ENCODE assay signal across 10 mouse cellular contexts in the genomic region with DNA sequence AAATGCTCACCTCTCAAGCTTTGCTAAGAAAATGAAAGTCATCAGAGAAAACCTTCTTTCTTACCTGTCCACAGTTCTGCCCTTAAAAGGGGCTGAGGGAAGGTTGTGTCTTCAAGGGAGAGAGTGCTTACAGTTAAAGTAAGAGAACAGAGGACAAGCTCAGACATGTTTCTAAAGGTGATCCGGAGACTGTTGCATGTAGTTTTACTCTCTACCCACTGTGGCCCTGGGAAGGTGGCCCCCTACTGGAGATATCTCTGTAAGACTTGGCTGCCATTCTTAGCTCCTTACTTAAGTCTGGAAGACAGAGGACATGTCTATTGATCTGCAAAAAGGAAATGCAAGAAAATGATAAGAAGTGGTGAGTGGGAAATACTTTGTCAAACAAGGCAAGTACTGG. TPM values are rescaled to one million over a fixed set of nuclear protein-coding genes. Genes with fewer than 3 reads are reported as not detected.
DNase-seq lines count a peak whose midpoint lies in the region; ATAC-seq and TF ChIP-seq lines count a peak whose summit lies in the region.
"Had no signal": no experiment of that assay in that cellular context is flagged by ENCODE, and none has a peak within 500 bp of the region (broad histone marks: within the 10 kb centered on the region; RNA-seq: fewer than 3 reads in every experiment).

No protein-coding gene starts in this region.

- no peak for TF ChIP-seq EP300 in stomach, postnatal 0 days (optimal IDR thresholded peaks at IDR 0.05)

- no peaks in the 10 kb centered on the region for H3K36me3 ChIP-seq in stomach, postnatal 0 days (ENCODE audit: control insufficient read depth, insufficient read depth, low read length)
- H3K36me3 ChIP-seq in hindbrain, postnatal 0 days (ENCODE audit: insufficient read depth, low read length), result no peaks in the 10 kb centered on the region
- H3K36me3 ChIP-seq: limb, embryonic 13.5 days had no signal

- no peak overlapping the region for H3K27ac ChIP-seq in layer of hippocampus, adult 2 months
- H3K27ac ChIP-seq in stomach, postnatal 0 days (replicated peaks), result no peak overlapping the region
- no peak overlapping the region for H3K27ac ChIP-seq in hindbrain, postnatal 0 days
- H3K27ac ChIP-seq: limb, embryonic 13.5 days had no signal

- H3K4me1 ChIP-seq in stomach, postnatal 0 days (replicated peaks; ENCODE audit: control insufficient read depth, insufficient read depth), result no peaks in the 10 kb centered on the region
- H3K4me1 ChIP-seq in hindbrain, postnatal 0 days (ENCODE audit: insufficient read depth, low read length), result no peaks in the 10 kb centered on the region
- H3K4me1 ChIP-seq: limb, embryonic 13.5 days had no signal

- WGBS in stomach, postnatal 0 days, result 40% methylated on average over 1 of the region's 1 CpGs
- 57% methylated on average over 1 of the region's 1 CpGs for WGBS in hindbrain, postnatal 0 days

- H3K9ac ChIP-seq in stomach, postnatal 0 days (ENCODE audit: low read length), result no peak overlapping the region
- no peak overlapping the region for H3K9ac ChIP-seq in hindbrain, postnatal 0 days (replicated peaks; ENCODE audit: low read length)
- H3K9ac ChIP-seq: limb, embryonic 13.5 days had no signal

- TF ChIP-seq CTCF in layer of hippocampus, adult 2 months (conservative IDR thresholded peaks at IDR 0.05), result peak; percentile 60
- TF ChIP-seq CTCF in stomach, postnatal 0 days (IDR thresholded peaks at IDR 0.05; ENCODE audit: low read depth), result peak; percentile 59
- TF ChIP-seq CTCF in hindbrain, postnatal 0 days (IDR thresholded peaks at IDR 0.05; ENCODE audit: low read depth), result no peak

- H3K4me3 ChIP-seq in layer of hippocampus, adult 2 months, result no peak overlapping the region
- H3K4me3 ChIP-seq in stomach, postnatal 0 days (ENCODE audit: low read depth, low read length), result no peak overlapping the region
- no peak overlapping the region for H3K4me3 ChIP-seq in hindbrain, postnatal 0 days (ENCODE audit: low read length)
- H3K4me3 ChIP-seq: limb, embryonic 13.5 days had no signal

- H3K9me3 ChIP-seq in stomach, postnatal 0 days (ENCODE audit: control insufficient read depth, low read length), result no peaks in the 10 kb centered on the region
- H3K9me3 ChIP-seq in hindbrain, postnatal 0 days (ENCODE audit: low read length), result no peaks in the 10 kb centered on the region
- H3K9me3 ChIP-seq: limb, embryonic 13.5 days had no signal

- H3K4me2 ChIP-seq in stomach, postnatal 0 days (replicated peaks; ENCODE audit: low read depth), result no peak overlapping the region
- no peak overlapping the region for H3K4me2 ChIP-seq in hindbrain, postnatal 0 days (ENCODE audit: low read depth, low read length)
- H3K4me2 ChIP-seq: limb, embryonic 13.5 days had no signal

- no peak for DNase-seq in layer of hippocampus, adult 2 months (ENCODE audit: low spot score in 2 of 2)
- no peak for DNase-seq in layer of hippocampus, adult 8-10 months (ENCODE audit: low spot score in 2 of 2)
- peak; percentile 85 for DNase-seq in R1 (ENCODE audit: low read depth, low spot score)
- DNase-seq in kidney, postnatal 14 days, result peak; percentile 10
- DNase-seq in stomach, postnatal 0 days (ENCODE audit: low spot score), result no peak
- no peak for DNase-seq in hindbrain, postnatal 0 days (ENCODE audit: low spot score)
- no peak for DNase-seq in urinary bladder, adult 2 months (ENCODE audit: low spot score)
- no peak for DNase-seq in right cerebral cortex, postnatal 10 days (ENCODE audit: low spot score in 2 of 2)
- DNase-seq: gastrocnemius, postnatal 36 days had no signal

- ATAC-seq in stomach, postnatal 0 days (ENCODE audit: low FRiP score, low TSS enrichment), result no peak
- ATAC-seq in hindbrain, postnatal 0 days, result no peak

- no peaks in the 10 kb centered on the region for H3K27me3 ChIP-seq in stomach, postnatal 0 days (ENCODE audit: control insufficient read depth, insufficient read depth, low read length)
- H3K27me3 ChIP-seq in hindbrain, postnatal 0 days (ENCODE audit: insufficient read depth, low read length), result no peaks in the 10 kb centered on the region
- H3K27me3 ChIP-seq: limb, embryonic 13.5 days had no signal

RNA-seq across cellular contexts. Expression of gene Gm9958, which starts 16.1 kb away (rescaled TPM):
- total RNA-seq in layer of hippocampus, adult 2 months (2021), result 1 to 10 TPM; 2.6 to 2.8 TPM
- 1 to 10 TPM; 1.1 to 3.1 (median 2.2) TPM for total RNA-seq in layer of hippocampus, adult 8-10 months (2022)
- 4.1 and 5.4 TPM in 2 replicates for polyA plus RNA-seq in stomach, postnatal 0 days (2015; fragmentation: Nextera tagmentation; extraction: Ambion mirVana)
- 0.68 and 1.4 TPM in 2 replicates for total RNA-seq in hindbrain, postnatal 0 days (2014; rRNA removed)
- 1.4 and 2.6 TPM in 2 replicates for polyA plus RNA-seq in hindbrain, postnatal 0 days (2015; fragmentation: Nextera tagmentation; extraction: Ambion mirVana)
- polyA plus RNA-seq in urinary bladder, adult 2 months (2012; rRNA removed), result 3.0 and 3.3 TPM in 2 replicates

RNA-seq across cellular contexts. Expression of gene Ankrd17, which starts 16.7 kb away (rescaled TPM):
- 100 to 1,000 TPM; 110 to 118 TPM for total RNA-seq in layer of hippocampus, adult 2 months (2021)
- 100 to 1,000 TPM; 100 to 122 (median 114) TPM for total RNA-seq in layer of hippocampus, adult 8-10 months (2022)
- 12.5 and 12.9 TPM in 2 replicates for polyA plus RNA-seq in stomach, postnatal 0 days (2015; fragmentation: Nextera tagmentation; extraction: Ambion mirVana)
- total RNA-seq in hindbrain, postnatal 0 days (2014; rRNA removed), result 61.1 and 62.8 TPM in 2 replicates
- polyA plus RNA-seq in hindbrain, postnatal 0 days (2015; fragmentation: Nextera tagmentation; extraction: Ambion mirVana), result 21.1 and 23.2 TPM in 2 replicates
- polyA plus RNA-seq in urinary bladder, adult 2 months (2012; rRNA removed), result 33.5 and 41.5 TPM in 2 replicates

Comparison
In these comparisons a context has a peak if more than half of its experiments do, and no peak if none do; other contexts are left out.
1. DNase-seq: peak in R1 (single experiment) and kidney, postnatal 14 days (single experiment); none in layer of hippocampus, adult 2 months (0 of 2), layer of hippocampus, adult 8-10 months (0 of 2), stomach, postnatal 0 days (single experiment), hindbrain, postnatal 0 days (single experiment), urinary bladder, adult 2 months (single experiment) and right cerebral cortex, postnatal 10 days (0 of 2).